Mouse (Mus musculus) spleen, adult 2 months (tissue): Measurements from ENCODE around the gene Gatd1. TPM values are rescaled to one million over a fixed set of nuclear protein-coding genes. Genes with fewer than 3 reads are reported as not detected.

Source experiments
- DNase-seq, 2 experiments: peaks; one replicate each; pipeline versions ENCODE4 v3.0.0 to v3.0.0-alpha.2; 2012 to 2021; ENCODE audit warnings: low spot score in 2 of 2, low read depth in 1 of 2
- H3K27ac ChIP-seq: fragments of 200-500 bp; 2 replicates; pipeline ENCODE4 v1.5.1; 2012; ENCODE audit warnings: low read length, inconsistent platforms; ENCODE audit not compliant: insufficient read depth
- H3K27me3 ChIP-seq: fragments of 200-500 bp; 2 replicates; pipeline ENCODE4 v1.6.1; 2012; ENCODE audit warnings: mild to moderate bottlenecking, moderate library complexity, low read length, inconsistent platforms; ENCODE audit not compliant: control insufficient read depth, insufficient read depth
- H3K36me3 ChIP-seq: fragments of 200-500 bp; 2 replicates; pipeline ENCODE4 v1.6.1; 2012; ENCODE audit warnings: mild to moderate bottlenecking, low read length, inconsistent platforms; ENCODE audit not compliant: control insufficient read depth, insufficient read depth
- H3K4me1 ChIP-seq: fragments of 200-500 bp; 2 replicates; pipeline ENCODE4 v1.6.1; 2011; ENCODE audit warnings: inconsistent platforms; ENCODE audit not compliant: control insufficient read depth, insufficient read depth, insufficient read length
- H3K4me3 ChIP-seq: fragments of 200-500 bp; 2 replicates; pipeline ENCODE4 v1.5.1; 2011; ENCODE audit warnings: mild to moderate bottlenecking, inconsistent platforms; ENCODE audit not compliant: insufficient read depth, insufficient read length; ENCODE audit errors: extremely low read depth
- CTCF ChIP-seq: fragments of 200-500 bp; IDR thresholded peaks from 2 replicates; pipeline ENCODE4 v1.5.1; 2011; ENCODE audit warnings: mild to moderate bottlenecking, inconsistent platforms; ENCODE audit not compliant: insufficient read depth, insufficient read length, insufficient replicate concordance; ENCODE audit errors: extremely low read depth
- POLR2A ChIP-seq: fragments of 200-500 bp; IDR thresholded peaks from 2 replicates; pipeline ENCODE4 v1.6.1; 2011; ENCODE audit warnings: low read depth, low read length, inconsistent platforms
- WGBS: fragments of 180-500 bp; shearing (Covaris S2); methylation state at CpG from one replicate; pipeline ENCODE4 v1.1.7; 2018; 5-methylcytosine and 5-hydroxymethylcytosine counted together
- polyA plus RNA-seq: library from polyadenylated mRNA; depleted of rRNA; stranded (reverse); fragments of >200 nt; gene quantifications from 2 replicates; pipeline ENCODE4 v1.2.3, GENCODE M21; 2012; rRNA removed

The Gatd1 gene
- polyA plus RNA-seq, 1 experiment: 56.7 TPM

- DNase-seq: peak; percentile 62 to 76
- peak; percentile 65; the same call in 1 of the 2 replicates for TF ChIP-seq CTCF
- no peak for TF ChIP-seq POLR2A
- Histone ChIP-seq H3K4me3 (no peak overlapping the region), H3K4me1 (no peaks in the 10 kb centered on the region; the same call in 1 of the 2 replicates), H3K27ac (no peak overlapping the region), H3K36me3 (no peaks in the 10 kb centered on the region), H3K27me3 (no peaks in the 10 kb centered on the region)
- WGBS: 58% methylated on average over 4 of the region's 4 CpGs
Observed at GRCm38 (mm10) chr7:141363106-141363751, 50.7 kb downstream of the Gatd1 start.

GRCm38 (mm10) chr7:141361510-141361909 is 52.4 kb downstream of the Gatd1 start:
- H3K27ac ChIP-seq: no peak overlapping the region
- no peak for TF ChIP-seq CTCF
- no peak for TF ChIP-seq POLR2A
- no peak overlapping the region for H3K4me3 ChIP-seq
- no peaks in the 10 kb centered on the region for H3K36me3 ChIP-seq
- DNase-seq: peak in 1 of 2 experiments; percentile 43
- H3K27me3 ChIP-seq: no peaks in the 10 kb centered on the region
- no peaks in the 10 kb centered on the region; the same call in 1 of the 2 replicates for H3K4me1 ChIP-seq
- 23% methylated on average over 24 of the region's 24 CpGs for WGBS

Other genes with a start within 250 kb of the Gatd1 start
- gene Rnh1, start 241.3 kb downstream of the Gatd1 start, polyA plus RNA-seq: 90.8 and 113 TPM in 2 replicates
- gene Hras, start 220.1 kb downstream of the Gatd1 start, polyA plus RNA-seq: 29.0 and 33.2 TPM in 2 replicates
- gene Lrrc56, start 220.0 kb downstream of the Gatd1 start, polyA plus RNA-seq: 5.2 and 5.5 TPM in 2 replicates
- gene Lmntd2, start 200.1 kb downstream of the Gatd1 start, polyA plus RNA-seq: 6.8 and 7.4 TPM in 2 replicates
- 13.0 and 18.4 TPM in 2 replicates for gene Rassf7, start 198.3 kb downstream of the Gatd1 start, polyA plus RNA-seq
- 29.3 and 31.4 TPM in 2 replicates for gene Phrf1, start 185.4 kb downstream of the Gatd1 start, polyA plus RNA-seq
- gene Irf7, start 147.7 kb downstream of the Gatd1 start, polyA plus RNA-seq: 105 and 160 TPM in 2 replicates
- 0.14 and 0.15 TPM in 2 replicates for gene Cdhr5, start 137.3 kb downstream of the Gatd1 start, polyA plus RNA-seq
- 1.6 and 4.5 TPM in 2 replicates for gene Sct, start 135.0 kb downstream of the Gatd1 start, polyA plus RNA-seq
- 0.09 and 0.22 TPM in 2 replicates for gene Drd4, start 122.1 kb downstream of the Gatd1 start, polyA plus RNA-seq
- gene Deaf1, start 86.4 kb downstream of the Gatd1 start, polyA plus RNA-seq: 15.3 and 15.9 TPM in 2 replicates
- gene Tmem80, start 86.4 kb downstream of the Gatd1 start, polyA plus RNA-seq: 32.4 and 37.0 TPM in 2 replicates
- 2.5 TPM in 2 replicates for gene Eps8l2, start 75.3 kb downstream of the Gatd1 start, polyA plus RNA-seq
- gene Taldo1, start 21.9 kb downstream of the Gatd1 start, polyA plus RNA-seq: 155 and 184 TPM in 2 replicates
- gene Cend1, start 15.4 kb upstream of the Gatd1 start, polyA plus RNA-seq: 0.08 and 0.11 TPM in 2 replicates
- gene Slc25a22, start 23.8 kb upstream of the Gatd1 start, polyA plus RNA-seq: 66.2 and 89.4 TPM in 2 replicates
- 20.4 and 31.0 TPM in 2 replicates for gene Pidd1, start 29.9 kb upstream of the Gatd1 start, polyA plus RNA-seq
- 645 and 662 TPM in 2 replicates for gene Rplp2, start 33.2 kb upstream of the Gatd1 start, polyA plus RNA-seq
- gene Pnpla2, start 41.1 kb upstream of the Gatd1 start, polyA plus RNA-seq: 87.3 and 106 TPM in 2 replicates
- gene Cracr2b, start 47.0 kb upstream of the Gatd1 start, polyA plus RNA-seq: 14.4 and 17.7 TPM in 2 replicates
- 89.5 and 114 TPM in 2 replicates for gene Cd151, start 53.3 kb upstream of the Gatd1 start, polyA plus RNA-seq
- 20.5 and 23.5 TPM in 2 replicates for gene Polr2l, start 61.0 kb upstream of the Gatd1 start, polyA plus RNA-seq
- gene Tspan4, start 61.1 kb upstream of the Gatd1 start, polyA plus RNA-seq: 97.6 and 109 TPM in 2 replicates
- 13.8 and 14.6 TPM in 2 replicates for gene Chid1, start 125.7 kb upstream of the Gatd1 start, polyA plus RNA-seq
- 26.3 and 28.9 TPM in 2 replicates for gene Ap2a2, start 148.0 kb upstream of the Gatd1 start, polyA plus RNA-seq
- 0.06 and 0.08 TPM in 2 replicates for gene Muc6, start 241.2 kb upstream of the Gatd1 start, polyA plus RNA-seq